Mouse (Mus musculus): ENCODE results near the gene Vezf1.

Vezf1 gene

DNA sequence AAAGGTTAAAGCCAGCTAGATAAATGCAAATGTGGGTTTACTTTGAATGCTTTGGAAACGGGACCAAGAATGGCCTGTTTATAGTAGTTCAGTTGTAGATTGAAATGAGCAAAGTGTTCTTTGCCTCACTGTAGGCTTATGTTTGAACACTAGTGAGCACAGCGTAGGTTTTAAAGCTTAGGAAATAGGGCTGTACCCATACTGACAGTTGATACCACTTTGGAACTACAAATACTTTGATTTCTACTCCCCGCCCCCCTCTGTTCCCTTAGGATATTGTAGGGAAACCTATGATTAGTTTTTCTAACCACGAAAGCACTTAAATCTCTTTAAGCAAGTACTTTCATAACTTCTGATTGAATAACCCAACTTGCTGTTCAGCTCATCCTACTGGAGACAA is 15.4 kb upstream of the Vezf1 start:
- ATAC-seq (ENCODE audit: insufficient number of reproducible peaks, low FRiP score, low TSS enrichment): no peak

DNA sequence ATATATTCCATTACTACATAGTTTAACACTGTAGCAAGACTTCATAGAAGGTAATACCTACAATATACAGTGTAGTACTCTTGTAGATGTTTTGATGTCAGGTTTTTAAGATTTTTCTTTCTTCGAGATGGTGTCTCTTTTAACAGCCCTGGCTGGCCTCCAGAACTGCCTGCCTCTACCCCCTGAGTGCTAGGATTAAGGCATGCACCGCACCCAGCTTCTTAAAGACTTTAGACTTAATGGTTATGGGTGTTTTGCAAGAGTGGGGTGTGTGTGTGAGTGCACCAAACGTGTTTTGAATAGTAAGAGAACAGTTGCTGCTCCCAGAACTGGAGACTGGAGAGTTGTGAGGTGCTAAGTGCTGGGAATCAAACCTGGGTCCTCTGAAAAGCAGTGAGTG is 14.3 kb upstream of the Vezf1 start:
- no peak for ATAC-seq (ENCODE audit: insufficient number of reproducible peaks, low FRiP score, low TSS enrichment)

DNA sequence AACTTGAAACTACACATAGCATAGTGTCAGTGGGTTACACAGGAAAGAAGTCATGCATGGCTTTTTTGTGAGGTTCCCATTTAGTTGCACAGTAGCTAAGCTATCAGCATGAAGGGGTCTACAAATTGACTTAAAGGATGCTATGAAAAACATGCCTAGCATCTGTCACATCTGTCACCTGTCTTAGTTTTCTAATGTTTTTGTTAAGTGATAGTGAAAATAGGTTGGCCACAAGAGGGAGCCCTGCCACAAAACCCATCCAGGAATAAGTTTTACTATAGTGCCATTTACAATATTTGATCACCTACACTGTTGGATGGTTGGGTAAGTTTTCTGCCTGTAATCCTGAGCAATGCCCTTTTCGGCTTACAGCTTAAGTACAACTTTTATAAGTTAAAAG is 13.5 kb upstream of the Vezf1 start:
- ATAC-seq (ENCODE audit: insufficient number of reproducible peaks, low FRiP score, low TSS enrichment): no peak

DNA sequence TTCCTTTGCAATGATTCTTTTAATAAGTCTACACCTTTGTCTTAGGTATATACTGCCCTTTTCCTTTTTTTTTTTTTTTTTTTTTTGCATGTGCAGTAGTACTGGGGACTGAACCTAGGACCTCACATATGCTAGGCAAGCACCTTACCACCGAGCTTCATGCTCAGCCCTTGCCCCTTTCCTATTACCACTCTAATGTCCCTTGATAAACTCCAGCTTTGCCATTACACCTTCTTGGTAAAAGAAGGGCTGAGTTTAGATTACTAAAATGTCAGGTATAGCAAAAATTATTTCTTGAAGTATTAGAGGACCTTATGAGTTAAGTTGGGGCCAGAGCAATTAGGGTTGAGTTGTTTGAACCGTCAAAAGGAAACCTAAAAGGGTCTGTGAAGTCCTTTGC is 12.3 kb upstream of the Vezf1 start:
- no peak for ATAC-seq (ENCODE audit: insufficient number of reproducible peaks, low FRiP score, low TSS enrichment)

DNA sequence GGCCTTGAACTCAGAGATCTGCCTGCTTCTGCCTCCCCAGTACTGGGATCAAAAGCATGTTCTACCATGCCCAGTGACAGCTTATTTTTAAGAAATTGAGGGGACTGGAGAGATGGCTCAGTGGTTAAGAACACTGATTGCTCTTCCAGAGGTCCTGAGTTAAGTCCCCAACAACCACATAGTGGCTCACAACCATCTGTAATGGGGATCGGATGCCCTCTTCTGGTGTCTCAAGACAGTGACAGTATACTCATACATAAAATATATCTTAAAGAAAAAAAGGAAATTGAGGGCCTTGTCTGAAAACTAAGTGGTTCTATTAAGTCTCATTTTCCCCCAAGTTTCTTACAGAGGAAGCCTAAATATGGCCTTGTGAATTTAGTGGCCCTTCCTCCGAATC is 10.3 kb upstream of the Vezf1 start:
- ATAC-seq (ENCODE audit: insufficient number of reproducible peaks, low FRiP score, low TSS enrichment): no peak

DNA sequence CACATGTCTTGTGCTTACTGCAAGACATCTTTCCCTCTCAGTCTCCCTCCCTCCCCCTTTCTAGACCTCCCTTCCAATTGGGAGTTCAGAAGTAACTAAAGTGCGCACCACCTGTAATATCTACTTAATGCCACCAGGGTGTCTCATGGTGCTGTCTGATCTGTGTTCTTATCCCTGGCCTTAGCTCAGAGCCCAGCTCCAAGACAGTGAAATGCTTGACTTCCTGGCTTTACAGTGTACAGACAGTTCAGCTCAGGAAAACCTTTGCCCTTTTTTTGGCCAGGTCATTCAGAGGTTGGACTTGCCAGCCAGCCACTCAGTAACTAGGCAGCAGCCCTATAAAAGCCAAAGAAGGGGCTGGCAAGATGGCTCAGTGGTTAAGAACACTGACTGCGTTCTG is 8.9 kb upstream of the Vezf1 start:
- ATAC-seq (ENCODE audit: insufficient number of reproducible peaks, low FRiP score, low TSS enrichment): 0 out of 2 replicates have a peak, but pooled peaks have one; percentile 36

DNA sequence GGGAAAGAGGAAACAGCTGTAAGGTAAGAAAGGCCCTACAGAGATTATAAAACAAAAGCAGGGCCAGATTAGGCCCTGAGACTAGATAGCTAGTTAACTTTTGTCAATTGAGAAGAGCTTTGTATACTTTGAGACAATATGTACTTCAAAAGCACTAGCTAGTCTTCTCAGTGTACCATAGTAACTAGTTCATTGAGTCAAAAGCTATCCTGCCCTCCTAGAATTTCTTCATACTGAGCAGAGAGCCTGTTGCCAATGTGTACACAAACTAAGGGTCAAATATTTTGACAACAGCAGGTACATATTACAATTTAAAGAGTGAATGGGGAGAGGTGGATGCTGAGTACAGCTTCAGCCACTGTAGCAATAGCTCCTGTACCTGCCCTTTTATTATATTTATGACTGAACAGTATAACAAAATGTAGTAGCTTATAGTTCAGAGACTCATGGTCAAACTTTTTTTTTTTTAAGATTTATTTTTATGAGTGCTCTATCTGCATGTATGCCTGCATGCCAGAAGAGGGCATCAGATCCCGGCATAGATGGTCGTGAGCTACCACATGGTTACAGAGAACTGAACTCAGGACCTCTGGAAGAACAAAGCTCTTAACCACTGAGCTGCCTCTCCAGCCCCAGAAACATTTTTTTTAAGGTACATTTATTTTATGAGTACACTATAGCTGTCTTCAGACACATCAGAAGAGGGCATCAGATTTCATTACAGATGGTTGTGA is 6.0 kb upstream of the Vezf1 start:
- ATAC-seq (ENCODE audit: insufficient number of reproducible peaks, low FRiP score, low TSS enrichment): no peak

DNA sequence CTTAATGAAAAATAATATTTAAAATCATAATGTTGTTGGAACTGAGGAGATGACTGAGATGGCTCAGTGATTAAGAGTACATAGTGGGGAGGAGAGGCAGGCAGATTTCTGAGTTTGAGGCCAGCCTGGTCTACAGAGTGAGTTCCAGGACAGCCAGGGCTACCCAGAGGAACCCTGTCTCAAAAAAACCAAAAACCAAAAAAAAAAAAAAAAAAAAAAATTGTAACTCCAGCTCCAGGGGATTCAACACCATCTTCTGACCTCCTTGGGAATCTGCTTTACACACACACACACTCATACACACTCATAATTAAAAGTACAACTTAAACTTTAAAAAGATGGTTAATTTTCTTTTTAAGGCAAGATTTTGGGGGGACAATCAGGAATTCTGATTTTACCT is 2.3 kb upstream of the Vezf1 start:
- ATAC-seq (ENCODE audit: insufficient number of reproducible peaks, low FRiP score, low TSS enrichment): no peak

DNA sequence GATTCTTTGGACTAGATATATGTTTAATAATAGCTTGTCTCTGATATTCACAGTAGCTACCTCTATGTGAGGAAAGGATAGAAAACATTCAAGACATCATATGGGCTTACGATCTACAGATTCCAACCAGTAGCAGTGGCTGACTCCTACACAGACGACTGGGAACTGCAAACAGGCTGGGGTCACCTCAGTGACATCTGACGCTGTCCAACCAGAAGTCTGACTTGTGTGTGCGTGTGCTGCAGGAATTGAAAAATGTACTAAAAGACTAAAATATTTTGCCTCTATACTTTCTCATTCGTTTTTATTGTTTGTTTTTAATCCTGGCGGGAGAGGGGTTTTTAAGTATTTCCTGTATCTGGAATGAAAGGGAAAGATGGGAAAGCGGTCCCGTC is 891 bp upstream of the Vezf1 start:
- no peak for ATAC-seq (ENCODE audit: insufficient number of reproducible peaks, low FRiP score, low TSS enrichment)

DNA sequence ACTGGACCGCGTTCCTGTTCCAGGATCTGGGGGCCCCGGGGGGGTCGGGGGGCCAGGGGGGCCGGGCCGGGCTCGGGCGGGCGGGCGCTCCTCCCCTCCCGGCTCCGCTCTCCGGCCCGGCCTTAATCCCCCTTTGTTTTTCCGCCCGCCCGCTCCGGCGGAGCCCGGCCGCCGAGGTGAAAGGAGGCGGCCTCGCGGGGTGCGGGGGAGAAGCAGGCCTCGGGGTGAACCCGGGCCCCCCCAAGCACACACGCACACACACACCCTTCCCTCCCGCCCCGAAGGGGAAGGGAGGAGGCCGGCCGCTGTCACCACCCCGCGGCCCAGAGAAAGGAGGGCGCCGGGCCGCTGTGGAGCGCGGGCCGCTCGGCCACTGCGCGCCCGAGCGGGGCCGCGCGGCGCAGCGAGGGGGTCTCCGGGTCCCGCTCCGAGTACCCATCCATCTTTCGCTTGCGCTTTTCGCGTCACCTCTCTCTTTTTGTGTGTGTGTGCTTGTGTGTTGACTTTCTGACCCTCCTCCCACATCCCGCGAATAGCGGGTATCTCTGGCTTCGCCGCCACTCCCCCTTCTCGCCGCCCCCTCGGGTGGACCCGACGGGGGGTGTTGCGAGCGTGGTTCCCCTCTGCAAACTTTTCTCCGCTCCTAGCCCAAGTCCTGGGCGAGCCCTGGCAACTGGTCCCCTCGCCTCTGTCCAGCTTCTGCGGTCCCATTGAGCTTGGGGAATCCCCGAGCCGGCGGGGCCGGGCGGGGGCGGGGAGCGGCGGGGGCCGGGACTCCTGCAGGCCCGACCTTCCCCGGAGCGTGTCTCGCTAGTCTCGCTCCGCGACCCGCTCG is 549 bp downstream of the Vezf1 start:
- peak; percentile 64; the same call in 1 of the 2 replicates for ATAC-seq (ENCODE audit: insufficient number of reproducible peaks, low FRiP score, low TSS enrichment)

DNA sequence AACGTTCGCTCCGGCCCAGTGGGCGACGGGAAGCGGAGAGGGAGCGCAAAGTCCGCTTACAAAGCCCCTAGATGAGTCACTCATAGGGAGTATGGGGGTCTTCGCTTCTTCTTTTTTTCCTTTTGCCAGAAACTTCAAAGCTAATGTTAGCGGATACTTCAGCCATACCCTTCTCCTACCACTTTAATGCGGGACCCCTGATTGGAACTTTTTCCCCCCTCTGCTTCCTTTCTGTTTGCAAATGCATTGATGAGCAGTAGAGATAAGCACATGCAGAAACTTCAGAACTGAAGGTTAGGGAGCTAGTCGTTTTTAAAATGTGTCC is 1.1 kb downstream of the Vezf1 start:
- no peak for ATAC-seq (ENCODE audit: insufficient number of reproducible peaks, low FRiP score, low TSS enrichment)

DNA sequence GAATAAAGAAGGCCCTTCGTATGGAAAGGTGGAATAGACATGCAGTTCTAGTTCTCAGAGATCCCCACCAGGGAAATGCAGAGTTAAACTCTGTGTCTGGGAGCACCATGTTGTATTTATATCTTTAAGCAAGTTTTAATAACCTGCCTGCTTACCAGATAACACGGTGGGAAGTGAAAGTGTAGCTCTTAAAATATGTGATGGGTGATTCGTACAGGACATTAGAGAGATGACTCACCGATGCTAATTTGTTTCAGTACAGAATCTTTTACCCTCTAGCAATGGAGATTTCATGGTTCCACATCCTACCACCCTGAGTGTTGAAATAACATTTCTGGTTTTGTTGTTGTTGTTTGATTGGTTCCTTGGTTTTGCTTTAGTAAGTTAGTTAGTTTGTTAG is 2.3 kb downstream of the Vezf1 start:
- ATAC-seq (ENCODE audit: insufficient number of reproducible peaks, low FRiP score, low TSS enrichment): no peak

DNA sequence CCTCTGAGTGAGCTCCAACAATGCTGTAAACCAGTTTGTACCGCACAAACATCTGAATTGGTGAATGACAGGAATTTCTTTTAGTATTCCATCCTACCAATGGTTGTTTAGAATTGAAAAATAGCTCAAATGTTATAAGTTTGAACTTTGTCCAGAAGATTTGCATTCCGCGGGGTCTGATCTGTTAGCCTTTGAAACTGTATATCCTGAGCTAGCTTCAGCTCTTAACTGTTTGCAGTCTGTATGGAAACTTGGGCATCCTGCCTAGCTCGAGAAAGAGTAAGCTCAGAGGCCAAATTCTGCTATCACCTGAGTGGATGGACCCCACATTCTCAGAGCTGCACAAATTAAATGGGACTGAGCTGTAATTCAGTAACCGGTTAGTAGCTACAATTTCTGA is 3.0 kb downstream of the Vezf1 start:
- no peak for ATAC-seq (ENCODE audit: insufficient number of reproducible peaks, low FRiP score, low TSS enrichment)

DNA sequence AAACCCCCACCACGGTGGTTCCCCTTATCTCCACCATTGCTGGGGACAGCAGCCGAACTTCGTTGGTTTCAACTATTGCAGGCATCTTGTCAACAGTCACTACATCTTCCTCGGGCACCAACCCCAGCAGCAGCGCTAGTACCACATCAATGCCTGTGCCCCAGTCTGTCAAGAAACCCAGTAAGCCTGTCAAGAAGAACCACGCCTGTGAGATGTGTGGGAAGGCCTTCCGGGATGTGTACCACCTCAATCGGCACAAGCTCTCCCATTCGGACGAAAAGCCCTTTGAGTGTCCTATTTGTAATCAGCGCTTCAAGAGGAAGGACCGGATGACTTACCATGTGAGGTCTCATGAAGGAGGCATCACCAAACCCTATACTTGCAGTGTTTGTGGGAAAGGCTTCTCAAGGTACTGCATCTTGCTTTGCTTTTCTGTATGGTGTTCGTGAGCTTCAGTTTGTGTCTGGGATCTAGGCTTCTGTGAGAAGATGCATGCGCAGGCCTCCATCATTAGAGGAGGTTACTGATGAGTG is 5.3 kb downstream of the Vezf1 start:
- no peak for ATAC-seq (ENCODE audit: insufficient number of reproducible peaks, low FRiP score, low TSS enrichment)

DNA sequence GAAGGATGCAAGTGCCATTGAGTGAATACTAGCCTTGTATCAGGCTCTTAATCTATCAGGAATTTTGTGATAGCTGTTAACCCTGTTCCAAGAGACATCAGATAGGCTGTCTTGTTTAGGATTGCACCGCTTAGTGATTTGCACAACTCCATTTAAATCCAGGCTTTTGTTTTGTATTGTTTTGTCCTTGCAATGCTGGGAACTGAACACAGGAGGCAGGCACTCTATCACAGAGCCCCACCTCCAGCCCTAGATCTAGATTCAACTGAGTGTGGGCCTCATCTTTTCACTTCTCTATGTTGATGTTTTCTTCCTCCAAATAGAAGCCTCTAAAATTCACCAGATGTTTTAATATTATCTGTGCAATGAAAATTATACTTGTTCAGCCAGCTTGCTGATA is 7.6 kb downstream of the Vezf1 start:
- ATAC-seq (ENCODE audit: insufficient number of reproducible peaks, low FRiP score, low TSS enrichment): no peak

DNA sequence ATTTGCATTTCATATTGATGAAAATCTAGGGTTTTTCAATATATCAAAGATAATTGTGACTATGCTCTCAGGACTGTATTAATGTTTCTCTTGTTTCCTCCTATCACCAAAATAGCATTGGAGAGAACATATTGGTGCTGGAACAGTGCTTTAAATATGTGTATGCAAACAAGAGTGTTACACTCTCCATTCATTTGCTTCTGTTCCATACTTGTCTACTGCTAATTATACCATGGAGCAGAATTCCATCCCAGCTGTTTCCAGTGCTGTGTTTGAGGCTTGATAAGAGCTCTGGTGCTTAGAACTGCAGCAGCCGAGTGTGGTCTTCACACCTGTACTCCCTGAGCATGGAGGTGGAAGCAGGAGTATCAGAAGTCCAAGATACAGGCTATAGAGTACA is 8.3 kb downstream of the Vezf1 start:
- ATAC-seq (ENCODE audit: insufficient number of reproducible peaks, low FRiP score, low TSS enrichment): no peak

DNA sequence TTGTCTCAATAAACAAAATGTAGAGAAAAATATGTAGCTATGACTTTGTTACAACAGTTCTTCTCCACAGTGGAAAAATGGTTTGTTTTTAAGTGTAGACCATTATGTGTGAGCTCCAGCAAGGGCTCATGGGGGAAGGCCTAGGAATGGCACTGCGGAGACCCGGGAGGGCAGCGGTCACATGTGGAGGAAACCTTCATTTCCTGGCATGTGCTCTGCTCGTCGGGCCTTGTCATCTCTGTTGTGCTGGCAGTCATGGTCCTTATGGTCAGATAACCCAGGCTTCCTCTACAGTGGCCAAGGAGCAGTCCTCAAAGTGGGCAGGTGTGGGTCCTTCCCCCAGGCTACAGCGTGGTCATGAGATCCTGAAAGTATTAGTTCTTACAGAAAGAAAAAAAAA is 15.6 kb downstream of the Vezf1 start:
- no peak for ATAC-seq (ENCODE audit: insufficient number of reproducible peaks, low FRiP score, low TSS enrichment)

DNA sequence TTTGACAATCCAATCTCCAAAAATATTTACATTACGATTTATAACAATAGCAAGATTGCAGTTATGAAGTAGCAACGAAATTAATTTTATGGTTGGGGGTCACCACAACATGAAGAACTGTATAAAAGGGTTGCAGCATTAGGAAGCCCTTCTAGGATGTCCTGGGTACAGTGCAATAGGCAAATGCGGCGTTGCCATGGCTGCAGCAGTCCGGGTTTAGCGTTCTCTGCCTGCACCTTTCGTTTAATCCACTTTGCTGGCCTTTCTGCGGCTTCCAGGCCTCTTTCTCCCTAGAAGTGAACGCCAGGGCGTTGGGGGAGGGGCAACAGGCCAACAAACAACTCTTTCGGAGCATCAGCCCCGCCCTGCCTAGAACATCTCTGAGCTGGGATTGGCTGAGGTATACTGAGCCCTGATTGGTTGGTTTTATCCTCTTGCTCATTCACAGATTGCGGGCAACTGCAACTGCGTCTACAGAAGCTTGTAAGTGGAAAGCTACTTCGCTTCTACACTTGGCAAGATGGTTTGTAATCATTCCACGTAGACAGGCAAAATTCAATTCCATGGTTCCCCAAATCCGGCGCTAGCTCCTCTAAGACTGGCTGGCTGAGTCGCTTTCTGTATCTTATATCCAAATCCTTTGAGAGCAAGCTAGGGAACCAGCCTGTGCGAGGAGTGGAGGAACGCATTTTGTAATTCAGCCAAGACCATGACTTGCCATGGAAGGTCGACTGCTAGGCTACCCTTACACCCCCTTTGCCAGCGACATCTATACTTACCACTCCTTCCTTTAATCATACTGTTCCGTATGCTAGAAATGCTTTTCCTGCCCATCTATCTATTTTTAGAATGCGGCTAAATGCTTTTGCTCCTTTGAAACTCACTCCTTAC is 18.9 kb downstream of the Vezf1 start:
- peak; percentile 98 for ATAC-seq (ENCODE audit: insufficient number of reproducible peaks, low FRiP score, low TSS enrichment)

DNA sequence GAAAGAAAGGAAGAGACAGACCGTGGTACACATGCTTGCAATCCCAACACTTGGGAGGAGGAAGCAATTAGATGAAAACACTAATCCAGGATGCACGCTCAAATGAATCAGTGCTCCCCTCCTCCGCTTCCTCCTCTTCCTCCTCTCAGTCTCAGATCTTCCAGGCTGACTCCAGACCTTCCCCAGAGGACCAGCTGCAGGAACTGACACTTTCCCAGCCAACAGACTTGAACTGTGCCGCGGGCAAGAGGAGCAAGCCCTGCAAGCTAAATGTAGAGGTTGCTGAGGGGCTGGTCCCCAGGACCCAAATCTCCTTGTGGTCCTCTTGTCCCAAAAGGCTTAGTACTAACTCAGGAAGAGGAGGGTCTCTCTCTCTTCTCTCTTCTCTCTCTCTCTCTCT is 21.1 kb downstream of the Vezf1 start:
- ATAC-seq (ENCODE audit: insufficient number of reproducible peaks, low FRiP score, low TSS enrichment): no peak

DNA sequence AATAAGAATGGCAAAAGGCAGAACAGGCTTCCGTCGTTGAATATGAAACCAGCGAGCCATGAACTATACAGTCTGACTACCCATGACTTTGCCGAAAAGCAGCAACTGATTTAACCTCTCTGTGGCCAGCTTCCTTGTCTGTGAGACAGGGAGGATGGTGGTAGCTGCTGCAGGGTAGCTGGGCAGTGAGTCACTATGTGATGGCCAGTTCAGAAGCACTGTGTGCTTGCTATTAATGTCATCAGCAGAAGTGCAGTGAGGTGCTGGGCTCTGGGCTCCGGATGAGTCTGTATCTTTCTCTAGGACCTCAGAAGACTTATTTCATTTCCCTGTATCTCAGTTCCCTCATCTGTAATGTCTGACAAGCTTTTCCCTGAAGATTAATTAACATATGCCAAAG is 22.2 kb downstream of the Vezf1 start:
- ATAC-seq (ENCODE audit: insufficient number of reproducible peaks, low FRiP score, low TSS enrichment): no peak

DNA sequence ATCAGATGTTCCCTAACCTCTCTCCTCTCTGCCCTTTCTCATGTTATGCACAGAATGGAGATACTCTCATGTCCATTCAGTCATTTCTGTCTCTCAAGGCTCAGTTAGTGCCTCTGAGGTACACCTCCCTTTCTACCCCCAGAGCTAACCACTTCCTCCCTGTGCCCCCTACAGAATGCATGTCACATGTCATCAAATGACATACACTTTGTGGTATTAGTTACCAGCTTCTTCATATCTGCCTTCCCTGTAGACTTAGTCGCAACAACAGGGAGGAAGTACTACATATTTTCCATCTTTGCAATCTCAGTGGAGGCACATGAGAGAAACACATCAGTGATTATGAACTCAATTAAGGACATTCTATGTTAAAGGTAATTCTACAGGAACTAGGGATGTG is 23.9 kb downstream of the Vezf1 start:
- ATAC-seq (ENCODE audit: insufficient number of reproducible peaks, low FRiP score, low TSS enrichment): no peak
